Mouse (Mus musculus): ENCODE data around the gene Kif2a.
"Not testable (repeated sequence)": the region's sequence is repeated elsewhere in the genome, so short reads cannot be mapped to it uniquely, and the experiment has no call there.

Gene Kif2a

GRCm38 (mm10) chr13:106946594-106947540, 75.1 kb downstream of the Kif2a start, which contains the start of gene Dimt1:
TSS of gene Dimt1 (plus strand) at chr13:106947127.
- POLR2A ChIA-PET, result interaction anchor here in 3 of 4 experiments (0.7 to 7.4 kb wide), 38 partner anchors 8 to 89 kb away, joined by 3 to 66 read pairs (median 5); partner anchors contain the start of genes Ipo11 (in 2 of the 3) and Kif2a (in 1 of the 3)
- CTCF ChIA-PET, result no interaction called here

GRCm38 (mm10) chr13:106945518-106945917, 76.4 kb downstream of the Kif2a start:
- POLR2A ChIA-PET, result interaction anchor here (0.6 to 7.4 kb wide), 19 partner anchors 9 to 717 kb away, joined by 3 to 66 read pairs (median 6); partner anchors contain the start of gene Ipo11 (in 2 of the 4)

DNA sequence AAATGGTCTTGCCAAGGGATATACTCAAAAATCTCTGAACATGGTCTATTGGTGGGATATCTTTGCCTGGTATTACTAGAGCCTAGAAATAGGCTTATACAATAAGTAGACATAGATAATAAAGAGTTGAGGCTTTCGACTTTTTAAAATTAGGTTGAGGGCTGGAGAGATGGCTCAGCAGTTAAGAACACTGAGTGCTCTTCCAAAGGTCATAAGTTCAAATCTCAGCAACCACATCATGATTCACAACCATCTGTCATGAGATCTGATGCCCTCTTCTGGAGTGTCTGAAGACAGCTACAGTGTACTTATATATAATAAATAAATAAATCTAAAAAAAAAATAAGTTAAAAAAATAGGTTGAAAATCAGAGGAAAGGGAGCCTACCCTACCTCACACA, 79.2 kb downstream of the Kif2a start:
- ChIA-PET POLR2A (interaction anchor here in 2 of 4 experiments (0.8 to 7.4 kb wide), 9 partner anchors 9 to 93 kb away, joined by 3 to 66 read pairs (median 4); no protein-coding TSS in a partner anchor), CTCF (no interaction called here)

More at GRCm38 (mm10) chr13:106945518-106945917, 76.4 kb downstream of the Kif2a start:
- CTCF ChIA-PET, result interaction anchor here in 1 of 4 experiments (1.0 kb wide), 1 partner anchor 34 kb away, joined by 3 read pairs; no protein-coding TSS in a partner anchor

DNA sequence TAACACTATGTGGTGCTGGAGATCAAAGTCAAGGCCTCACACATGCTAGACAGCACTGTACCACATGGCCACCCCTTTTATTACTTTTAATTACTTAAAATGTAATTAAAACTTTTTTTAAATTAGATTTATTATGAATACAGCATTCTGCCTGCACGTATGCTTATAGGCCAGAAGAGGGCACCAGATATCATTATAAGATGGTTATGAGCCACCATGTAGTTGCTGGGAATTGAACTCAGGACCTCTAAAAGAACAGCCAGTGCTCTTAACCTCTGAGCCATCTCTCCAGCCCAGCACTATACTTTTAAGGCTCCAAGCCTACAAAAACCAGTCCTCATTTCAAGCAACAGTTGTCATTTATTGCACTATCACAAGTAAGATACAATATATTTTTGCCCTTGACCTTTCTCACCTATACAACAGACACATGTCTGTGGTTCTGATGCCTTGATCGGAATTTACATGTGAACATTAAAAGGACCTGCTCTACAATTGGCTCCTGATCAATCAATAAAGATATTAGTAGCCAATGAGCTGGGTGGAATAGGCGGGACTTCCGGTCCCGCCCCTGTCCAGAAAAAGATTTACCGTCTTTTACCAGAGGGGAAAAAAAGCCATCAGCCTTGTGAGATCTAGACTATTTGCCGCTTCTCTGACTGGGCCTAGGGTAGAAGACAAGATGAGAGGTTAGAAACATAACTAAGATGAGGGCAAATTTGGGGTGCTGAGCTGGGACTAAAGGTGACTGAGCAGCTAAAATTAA, 80.5 kb downstream of the Kif2a start:
- ChIA-PET POLR2A (interaction anchor here in 3 of 4 experiments (0.6 to 7.4 kb wide), 27 partner anchors 8 to 94 kb away, joined by 3 to 66 read pairs (median 4); partner anchors contain the start of gene Kif2a (in 1 of the 3)), CTCF (interaction anchor here in 2 of 4 experiments (0.6 to 1.3 kb wide), 4 partner anchors 9 to 58 kb away, joined by 3 to 7 read pairs (median 4); no protein-coding TSS in a partner anchor)

DNA sequence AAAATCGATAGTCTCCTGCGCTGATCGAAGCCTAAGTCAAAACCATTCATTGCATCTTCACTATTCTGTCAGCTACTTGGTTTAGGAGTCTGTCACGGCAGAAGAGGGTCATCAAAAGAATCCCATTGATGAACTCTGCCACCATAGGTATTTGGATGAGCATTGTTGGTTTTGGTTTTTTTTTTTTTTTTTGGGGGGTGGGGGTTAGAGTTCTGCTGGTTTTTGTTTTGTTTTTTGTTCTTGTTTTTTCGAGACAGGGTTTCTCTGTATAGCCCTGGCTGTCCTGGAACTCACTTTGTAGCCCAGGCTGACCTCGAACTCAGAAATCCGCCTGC, 84.8 kb downstream of the Kif2a start:
- ChIA-PET CTCF (no interaction called here), POLR2A (interaction anchor here in 3 of 4 experiments (0.6 to 8.9 kb wide), 14 partner anchors 8 to 620 kb away, joined by 3 to 100 read pairs (median 8); partner anchors contain the start of gene Dimt1 (in 2 of the 3))

DNA sequence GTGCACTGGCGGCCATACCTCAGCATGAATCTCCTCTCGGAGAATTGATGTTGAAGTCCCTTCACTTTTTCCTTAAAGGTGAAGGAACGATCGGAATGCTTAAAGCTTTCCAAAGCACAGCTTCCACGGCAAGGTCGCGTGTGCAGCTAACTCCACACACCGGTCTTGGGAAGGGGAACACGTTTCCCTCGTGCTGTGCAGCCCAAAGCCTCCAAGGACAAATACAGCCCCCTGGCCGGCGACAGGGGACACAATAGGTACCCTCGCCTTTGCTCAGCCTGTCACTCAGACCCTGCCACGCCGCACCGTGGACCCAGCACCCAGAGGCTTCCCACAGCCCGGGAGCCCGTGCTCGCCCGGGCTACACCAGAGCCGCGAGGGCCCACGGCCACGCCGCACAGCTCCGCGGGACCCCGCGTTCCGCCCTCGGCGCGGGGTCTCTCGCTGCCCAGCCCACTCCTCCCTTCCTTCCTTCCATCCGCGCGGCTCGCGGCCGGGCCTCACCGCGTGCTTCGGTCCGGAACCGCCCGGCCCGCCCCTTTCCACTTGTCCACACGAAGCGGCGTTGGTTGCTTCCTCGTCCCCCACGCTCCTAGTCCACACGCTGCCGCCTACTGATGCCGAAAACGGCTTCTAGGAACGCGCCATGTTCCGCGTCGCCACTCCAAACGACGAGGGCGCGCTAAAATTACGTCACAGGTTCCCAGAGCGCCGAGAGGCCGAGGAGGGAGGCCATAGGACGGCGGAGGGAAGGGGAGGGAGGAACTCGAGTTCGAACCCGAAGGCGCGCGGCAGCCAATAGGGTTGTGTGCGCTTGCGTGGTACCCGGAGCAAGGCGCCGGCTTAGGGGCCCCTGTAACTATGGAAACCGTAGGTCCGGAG, 85.4 kb downstream of the Kif2a start, which contains the start of gene Ipo11:
TSS of gene Ipo11 (minus strand) at position 703 of the 882 bp plus-strand sequence.
- ChIA-PET POLR2A (interaction anchor here in 3 of 4 experiments (0.6 to 8.9 kb wide), 29 partner anchors 8 to 1028 kb away, joined by 3 to 100 read pairs (median 5); partner anchors contain the start of gene Dimt1 (in 3 of the 3)), CTCF (interaction anchor here in 1 of 4 experiments (0.8 kb wide), 1 partner anchor 644 kb away, joined by 3 read pairs; no protein-coding TSS in a partner anchor)

DNA sequence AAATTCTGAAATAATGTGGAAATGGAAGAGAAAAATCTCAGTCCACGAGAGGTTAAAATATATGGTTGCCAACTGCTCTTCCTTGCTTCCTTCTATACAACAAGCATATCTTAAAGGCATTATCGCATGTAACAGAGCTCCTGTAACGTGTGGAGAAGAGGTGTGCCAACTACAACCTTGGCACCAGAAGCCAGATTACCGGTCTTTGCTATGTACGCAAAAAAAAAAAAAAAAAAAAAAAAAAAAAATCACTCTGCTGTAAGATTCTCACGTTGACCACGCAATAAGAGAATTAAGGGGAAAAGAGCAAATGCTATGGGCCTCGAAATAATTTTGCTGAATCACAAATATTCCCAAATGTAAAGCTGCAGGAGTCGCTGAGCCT, 86.1 kb downstream of the Kif2a start:
- CTCF ChIA-PET, result interaction anchor here in 3 of 4 experiments (0.6 to 0.8 kb wide), 3 partner anchors 134 to 645 kb away, joined by 3 to 9 read pairs (median 7); no protein-coding TSS in a partner anchor
- POLR2A ChIA-PET, result interaction anchor here (0.6 to 8.9 kb wide), 28 partner anchors 8 to 1028 kb away, joined by 3 to 100 read pairs (median 6); partner anchors contain the start of gene Dimt1 (in 3 of the 4)

DNA sequence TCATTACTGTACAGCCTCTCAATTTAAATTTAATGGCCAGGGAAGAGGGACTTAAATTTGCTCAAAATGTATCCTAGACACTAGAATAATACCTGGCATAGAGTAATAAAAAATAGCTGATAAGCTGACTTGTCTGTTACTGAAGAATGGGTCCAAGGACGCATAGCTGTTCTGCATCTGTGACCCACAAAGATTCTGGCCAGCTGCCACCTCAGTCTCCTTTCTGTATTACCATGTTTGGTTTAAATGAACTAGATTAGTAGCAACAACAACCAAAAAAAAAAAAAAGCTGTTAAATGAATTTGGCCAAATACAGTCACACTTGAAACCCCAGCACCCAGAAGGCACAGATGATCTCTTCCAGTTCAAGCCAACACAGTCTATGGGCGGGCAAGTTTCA, 92.7 kb downstream of the Kif2a start:
- CTCF ChIA-PET, result interaction anchor here in 1 of 4 experiments (1.6 kb wide), 1 partner anchor 11 kb away, joined by 6 read pairs; no protein-coding TSS in a partner anchor
- POLR2A ChIA-PET, result interaction anchor here in 3 of 4 experiments (1.1 to 8.9 kb wide), 8 partner anchors 9 to 23 kb away, joined by 3 to 100 read pairs (median 4); partner anchors contain the start of gene Dimt1 (in 1 of the 3)

DNA sequence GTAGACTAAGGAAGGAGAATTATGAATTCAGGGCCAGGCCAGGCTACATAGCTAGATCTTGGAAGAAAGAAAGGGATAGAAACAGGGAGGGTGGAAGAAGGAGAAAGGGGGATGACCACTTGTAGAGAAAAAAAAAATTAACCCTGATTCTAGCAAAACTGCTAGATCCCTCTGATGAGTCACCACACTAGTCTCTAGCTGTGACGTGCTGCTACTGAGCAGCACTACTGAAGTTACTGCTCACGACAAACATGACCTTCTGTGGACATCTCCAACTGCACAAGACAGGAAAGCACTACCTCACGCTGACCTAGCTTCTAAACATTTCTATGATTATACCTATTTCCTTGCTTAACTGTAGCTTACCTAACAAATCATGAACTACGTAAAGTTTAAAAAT, 93.6 kb downstream of the Kif2a start:
- ChIA-PET CTCF (interaction anchor here in 3 of 4 experiments (0.5 to 1.6 kb wide), 3 partner anchors 10 to 112 kb away, joined by 3 to 6 read pairs (median 4); no protein-coding TSS in a partner anchor), POLR2A (interaction anchor here in 3 of 4 experiments (0.7 to 7.2 kb wide), 17 partner anchors 8 to 42 kb away, joined by 3 to 84 read pairs (median 4); partner anchors contain the start of genes Dimt1 (in 2 of the 3) and Ipo11 (in 1 of the 3))

DNA sequence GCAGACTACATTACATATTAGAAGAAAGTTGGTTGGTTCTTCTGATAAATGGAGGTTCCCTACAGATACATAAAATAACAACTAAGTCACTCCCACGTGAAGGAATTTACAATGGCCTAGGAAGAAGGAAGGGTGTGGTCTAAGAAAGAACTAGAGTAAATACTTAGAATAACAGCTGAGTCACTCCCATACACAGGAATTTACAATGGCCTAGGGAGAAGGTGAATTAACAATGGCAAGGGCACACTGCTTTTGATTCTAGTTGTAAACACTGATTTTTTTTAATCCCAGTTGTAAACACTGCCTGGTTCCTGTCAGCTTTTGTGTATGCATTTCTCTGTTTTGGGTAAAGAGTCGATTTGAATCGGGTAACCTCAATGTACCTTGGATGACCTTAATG, 96.0 kb downstream of the Kif2a start:
- CTCF ChIA-PET, result not testable (repeated sequence)

DNA sequence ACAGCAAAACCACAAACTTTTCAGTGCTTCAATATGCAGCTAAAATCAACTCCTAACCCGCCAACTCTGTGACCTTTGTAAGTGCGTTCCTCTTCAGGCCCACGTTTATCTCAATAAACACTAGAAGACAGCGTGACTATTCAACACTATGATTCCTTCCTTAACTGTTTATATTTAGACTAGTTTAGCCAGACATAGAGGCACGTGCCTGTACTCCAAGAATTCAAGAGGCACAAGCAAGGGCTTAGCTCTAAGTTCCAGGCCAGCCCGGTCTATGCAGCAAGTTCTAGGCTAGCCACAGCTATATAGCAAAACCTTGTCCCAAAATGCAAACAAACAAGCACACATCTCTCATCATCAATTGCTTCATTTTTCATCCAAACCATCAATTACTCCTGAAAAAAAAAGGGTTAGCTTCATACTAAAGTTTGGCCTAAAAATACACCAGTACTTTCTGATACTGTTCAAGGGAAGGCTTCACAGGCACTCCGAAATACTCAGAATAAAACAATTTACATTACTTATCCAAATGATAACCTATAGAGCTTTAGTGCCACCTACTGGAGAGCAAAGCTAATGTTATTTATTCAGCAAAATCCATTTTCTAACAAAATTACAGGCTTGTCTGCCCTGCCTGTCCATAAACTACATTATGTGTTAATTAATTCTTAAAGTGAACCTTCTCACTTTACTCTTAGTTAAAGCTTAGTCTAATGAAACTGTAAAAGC, 103.4 kb downstream of the Kif2a start:
- ChIA-PET POLR2A (interaction anchor here in 3 of 4 experiments (0.7 to 6.4 kb wide), 21 partner anchors 11 to 112 kb away, joined by 3 to 132 read pairs (median 4); partner anchors contain the start of genes Dimt1 (in 1 of the 3) and Ipo11 (in 1 of the 3)), CTCF (interaction anchor here (0.7 to 2.4 kb wide), 13 partner anchors 9 to 132 kb away, joined by 3 to 12 read pairs (median 4); no protein-coding TSS in a partner anchor)

More for the DNA sequence above, 96.0 kb downstream of the Kif2a start:
- POLR2A ChIA-PET, result interaction anchor here in 3 of 4 experiments (0.6 to 7.2 kb wide), 15 partner anchors 9 to 1241 kb away, joined by 3 to 84 read pairs (median 6); partner anchors contain the start of genes Dimt1 (in 2 of the 3) and Ipo11 (in 1 of the 3)

DNA sequence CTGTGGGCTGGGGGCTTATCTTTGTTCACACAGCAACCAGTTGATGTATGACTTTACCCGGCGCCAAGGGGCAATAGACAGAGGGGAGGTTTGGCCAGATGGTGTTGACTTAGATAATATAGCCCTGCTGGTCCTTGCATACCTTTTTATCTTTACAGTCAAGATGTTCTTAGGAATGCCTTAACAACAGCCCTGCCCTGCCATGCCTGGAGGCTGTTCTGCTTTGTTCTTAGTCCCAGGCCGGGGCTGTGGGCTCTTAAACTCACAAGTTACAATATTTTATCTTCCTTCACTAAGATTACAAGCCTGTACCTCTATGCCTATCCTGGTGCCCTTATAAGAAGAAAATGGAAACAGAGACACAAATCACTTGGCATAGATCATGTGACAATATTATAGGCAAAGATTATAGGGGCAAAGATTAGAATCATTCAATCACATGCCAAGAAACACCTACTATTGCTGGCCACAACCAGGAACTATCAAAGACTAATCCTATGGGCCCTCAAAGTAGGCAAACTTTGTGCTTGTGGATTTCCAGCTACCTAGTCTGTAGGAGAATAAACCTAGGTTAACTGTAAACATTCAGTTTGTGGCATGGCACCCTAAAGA, 108.7 kb downstream of the Kif2a start:
- CTCF ChIA-PET, result no interaction called here
- POLR2A ChIA-PET, result interaction anchor here in 3 of 4 experiments (1.0 to 6.4 kb wide), 8 partner anchors 6 to 57 kb away, joined by 4 to 132 read pairs (median 6); no protein-coding TSS in a partner anchor

GRCm38 (mm10) chr13:106910096-106910495, 111.8 kb downstream of the Kif2a start:
- ChIA-PET CTCF (interaction anchor here in 2 of 4 experiments (0.8 to 1.6 kb wide), 3 partner anchors 8 to 15 kb away, joined by 3 to 4 read pairs (median 3); no protein-coding TSS in a partner anchor), POLR2A (interaction anchor here in 3 of 4 experiments (0.7 to 8.8 kb wide), 13 partner anchors 6 to 68 kb away, joined by 3 to 244 read pairs (median 5); partner anchors contain the start of genes Dimt1 (in 1 of the 3) and Ipo11 (in 1 of the 3))

Data from embryonic stem cell, embryonic (primary cell).